Mouse (Mus musculus) cerebellum, adult 2 months (tissue): ENCODE measurements around the gene AI854703.

Experiments
- CTCF ChIP-seq: fragments of 200-500 bp; IDR thresholded peaks from 2 replicates; pipeline ENCODE4 v1.5.1; 2011; ENCODE audit warnings: low read depth, mild to moderate bottlenecking, control low read depth, low read length, moderate library complexity, borderline replicate concordance; ENCODE audit not compliant: insufficient read depth
- POLR2A ChIP-seq: fragments of 200-500 bp; IDR thresholded peaks from 2 replicates; pipeline ENCODE4 v1.6.1; 2011; ENCODE audit warnings: low read length, control low read depth, borderline replicate concordance; ENCODE audit not compliant: insufficient read depth

DNA sequence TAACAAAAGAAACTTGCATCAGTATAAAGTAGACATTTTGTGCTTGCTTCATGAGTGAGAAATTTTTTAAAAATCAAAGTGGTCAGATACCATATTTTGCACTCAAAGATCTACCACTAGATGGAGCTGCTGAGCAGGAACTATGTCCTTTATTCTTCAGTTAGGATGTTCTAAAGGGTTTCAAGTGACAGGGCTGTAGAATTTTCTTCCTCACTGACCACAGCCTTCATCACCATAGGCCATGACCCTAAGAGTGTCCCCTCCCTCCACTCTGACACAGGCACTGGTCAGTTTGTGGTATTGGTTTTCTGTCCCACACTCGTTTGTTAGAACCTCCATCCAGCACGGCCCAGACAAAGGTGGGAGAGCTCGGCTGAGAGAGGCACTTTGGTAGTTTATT lies 44.5 kb upstream of the AI854703 start:
- TF ChIP-seq CTCF (peak; percentile 31; the same call in 1 of the 2 replicates), POLR2A (no peak)
